Mouse (Mus musculus): Measurements from ENCODE around the gene Eml1.

DNA sequence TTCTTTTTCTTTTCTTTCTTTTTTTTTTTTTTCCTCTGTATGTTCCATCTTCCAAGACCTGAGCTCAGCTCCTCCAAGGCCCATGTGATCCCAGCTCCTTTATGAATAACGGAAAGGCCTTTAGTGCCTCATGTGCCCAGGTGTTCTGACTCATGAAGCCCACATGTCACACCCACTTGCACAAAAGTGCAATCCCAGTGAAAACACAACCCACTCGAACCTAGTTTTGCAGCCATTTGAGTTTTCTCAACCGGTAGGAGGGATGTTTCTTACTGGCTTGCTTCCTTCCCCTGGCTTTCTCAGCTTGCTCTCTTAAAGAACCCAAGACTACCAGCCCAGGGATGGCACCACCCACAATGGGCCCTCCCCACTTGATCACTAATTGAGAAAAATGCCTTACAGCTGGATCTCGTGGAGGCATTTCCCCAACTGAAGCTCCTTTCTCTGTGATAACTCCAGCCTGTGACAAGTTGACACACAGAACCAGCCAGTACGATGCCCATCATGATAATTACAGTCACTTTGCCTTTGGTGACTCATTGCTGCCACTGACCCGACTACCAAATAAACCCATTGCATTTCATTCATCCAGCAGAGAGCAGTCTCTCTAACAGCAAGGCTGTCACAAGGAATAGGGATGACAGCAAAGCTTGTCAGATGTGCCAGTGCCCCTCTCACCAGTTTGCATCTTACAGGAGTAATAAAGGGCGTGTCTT, 208.6 kb downstream of the Eml1 start:
- TF ChIP-seq CTCF (IDR thresholded peaks at IDR 0.05; ENCODE audit: low read depth, low read length) (no peak), POLR2A (IDR thresholded peaks at IDR 0.05; ENCODE audit: borderline replicate concordance, low read depth, low read length) (no peak)
